Mouse (Mus musculus): ENCODE measurements around the gene 1700037C18Rik. TPM values are rescaled to one million over a fixed set of nuclear protein-coding genes. Genes with fewer than 3 reads are reported as not detected.

The 1700037C18Rik gene
- polyA plus RNA-seq (2015; fragmentation: Nextera tagmentation; extraction: Ambion mirVana), result 9.9 and 11.9 TPM in 2 replicates

DNA sequence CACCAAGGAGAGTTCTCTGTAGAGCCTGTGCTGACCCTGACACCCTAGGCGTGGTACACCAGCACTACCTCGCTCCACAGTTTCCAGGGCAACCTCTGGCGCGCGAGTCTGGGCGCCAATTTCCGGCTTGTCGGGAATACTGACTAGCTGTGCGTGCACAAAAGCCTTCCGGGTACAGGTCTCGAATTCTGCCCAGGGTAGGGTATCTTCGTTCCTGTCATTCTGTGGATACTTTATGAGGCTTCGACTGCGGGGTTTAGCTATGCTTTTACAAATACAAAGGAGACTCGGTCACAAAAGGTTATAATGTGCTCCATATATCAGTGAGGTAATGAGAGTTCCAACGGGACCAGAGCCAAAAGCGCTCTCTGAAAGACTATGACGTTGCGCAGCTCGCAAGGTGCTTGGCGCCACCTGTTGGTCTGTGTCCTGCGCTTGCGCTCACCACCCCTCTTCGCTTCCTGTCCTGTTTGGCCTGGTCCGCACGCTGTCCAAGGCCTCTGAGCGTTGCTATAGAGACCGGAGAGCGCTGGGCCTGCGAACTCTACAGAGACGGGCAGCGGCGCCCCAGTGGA, at the start of gene 1700037C18Rik, which contains the start of gene Cluap1:
1700037C18Rik (minus strand) TSS at position 153 of the 575 bp plus-strand sequence.
Cluap1 (plus strand) TSS at position 265 of the 575 bp plus-strand sequence.
- ATAC-seq (ENCODE audit: low FRiP score), result peak; percentile 98
- no peaks in the 10 kb centered on the region for H3K9me3 ChIP-seq
- peaks cover 50% of the 10 kb centered on the region for H3K36me3 ChIP-seq
- no peaks in the 10 kb centered on the region for H3K27me3 ChIP-seq
- 0% methylated on average over 33 of the region's 33 CpGs for WGBS
- peak within 1 kb of the TSS; percentile 84 for H3K27ac ChIP-seq
- peaks cover 21% of the 10 kb centered on the region for H3K4me1 ChIP-seq (replicated peaks)
- peak within 1 kb of the TSS; percentile 68 for H3K4me2 ChIP-seq
- H3K4me3 ChIP-seq, result peak within 1 kb of the TSS; percentile 64
- H3K9ac ChIP-seq, result peak within 1 kb of the TSS; percentile 80

DNA sequence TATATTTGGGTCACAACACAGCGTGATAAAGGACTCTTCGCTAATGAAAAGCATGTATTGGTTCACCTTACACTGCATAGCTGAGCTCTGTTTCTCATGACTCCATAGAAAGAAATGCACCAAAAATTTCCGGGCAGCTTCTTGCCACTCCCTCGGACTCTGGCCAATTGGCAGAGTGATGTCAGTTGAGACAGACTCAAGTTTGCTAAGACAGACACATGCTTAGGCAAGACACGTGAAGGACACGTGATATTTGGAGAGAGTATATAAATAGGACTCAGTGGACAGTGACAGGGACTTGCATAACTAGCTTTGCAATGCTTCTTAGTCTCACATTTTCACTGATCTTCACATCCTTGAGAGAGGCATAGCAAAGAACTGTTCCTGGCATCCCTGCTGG, 47.9 kb upstream of the 1700037C18Rik start:
- no peaks in the 10 kb centered on the region for H3K36me3 ChIP-seq
- no peaks in the 10 kb centered on the region for H3K4me1 ChIP-seq (replicated peaks)
- 83% methylated on average over 6 of the region's 6 CpGs for WGBS

GRCm38 (mm10) chr16:3951141-3951540, 42.7 kb upstream of the 1700037C18Rik start:
- Histone ChIP-seq H3K4me1 (replicated peaks) (no peaks in the 10 kb centered on the region), H3K27ac (no peak overlapping the region), H3K4me2 (no peak overlapping the region), H3K9me3 (no peaks in the 10 kb centered on the region), H3K36me3 (0 out of 2 replicates have a peak, but pooled peaks cover 5% of the 10 kb centered on the region), H3K4me3 (no peak overlapping the region), H3K27me3 (no peaks in the 10 kb centered on the region), H3K9ac (no peak overlapping the region)
- no peak for ATAC-seq (ENCODE audit: low FRiP score)
- 92% methylated on average over 1 of the region's 1 CpGs for WGBS

More for the DNA sequence above, 47.9 kb upstream of the 1700037C18Rik start:
- H3K9me3 ChIP-seq, result no peaks in the 10 kb centered on the region
- no peaks in the 10 kb centered on the region for H3K27me3 ChIP-seq
- ATAC-seq (ENCODE audit: low FRiP score), result no peak
- H3K27ac ChIP-seq, result no peak overlapping the region
- H3K9ac ChIP-seq, result no peak overlapping the region
- no peak overlapping the region for H3K4me3 ChIP-seq
- H3K4me2 ChIP-seq, result no peak overlapping the region

DNA sequence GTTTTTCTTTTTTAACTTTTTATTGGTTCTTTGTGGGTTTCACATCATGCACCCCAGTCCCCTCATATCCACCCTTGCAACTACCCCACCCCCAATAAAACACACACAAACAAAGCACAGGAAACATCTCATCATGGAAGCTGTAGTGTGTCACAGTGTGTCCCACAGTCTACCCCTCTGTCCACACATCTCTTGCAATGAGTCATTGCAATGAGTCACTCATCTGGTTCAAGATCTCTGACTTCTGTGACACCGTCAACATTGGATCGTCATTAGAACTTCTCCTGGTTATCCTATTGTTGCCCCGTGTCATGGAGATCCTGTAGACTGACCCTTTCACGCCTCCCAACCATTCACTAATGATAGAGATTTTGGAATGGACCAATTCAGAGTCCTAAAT, 26.2 kb upstream of the 1700037C18Rik start:
- 93% methylated on average over 4 of the region's 4 CpGs for WGBS
- no peak for ATAC-seq (ENCODE audit: low FRiP score)
- peaks cover 89% of the 10 kb centered on the region for H3K36me3 ChIP-seq
- H3K27ac ChIP-seq, result no peak overlapping the region
- H3K4me1 ChIP-seq (replicated peaks), result no peaks in the 10 kb centered on the region
- no peak overlapping the region for H3K4me2 ChIP-seq
- no peak overlapping the region for H3K9ac ChIP-seq
- H3K27me3 ChIP-seq, result no peaks in the 10 kb centered on the region
- H3K4me3 ChIP-seq, result no peak overlapping the region
- H3K9me3 ChIP-seq, result no peaks in the 10 kb centered on the region

- WGBS, result 100% methylated on average over 1 of the region's 1 CpGs
- H3K27me3 ChIP-seq, result no peaks in the 10 kb centered on the region
- no peak overlapping the region for H3K4me2 ChIP-seq
- no peak overlapping the region for H3K9ac ChIP-seq
- ATAC-seq (ENCODE audit: low FRiP score), result no peak
- H3K27ac ChIP-seq, result no peak overlapping the region
- H3K4me1 ChIP-seq (replicated peaks), result no peaks in the 10 kb centered on the region
- H3K4me3 ChIP-seq, result no peak overlapping the region
- H3K36me3 ChIP-seq, result peaks cover 91% of the 10 kb centered on the region
- H3K9me3 ChIP-seq, result no peaks in the 10 kb centered on the region
These were observed 25.6 kb upstream of the 1700037C18Rik start for GRCm38 (mm10) chr16:3934091-3934490.

GRCm38 (mm10) chr16:3933536-3933935, 25.0 kb upstream of the 1700037C18Rik start:
- H3K36me3 ChIP-seq, result peaks cover 89% of the 10 kb centered on the region

DNA sequence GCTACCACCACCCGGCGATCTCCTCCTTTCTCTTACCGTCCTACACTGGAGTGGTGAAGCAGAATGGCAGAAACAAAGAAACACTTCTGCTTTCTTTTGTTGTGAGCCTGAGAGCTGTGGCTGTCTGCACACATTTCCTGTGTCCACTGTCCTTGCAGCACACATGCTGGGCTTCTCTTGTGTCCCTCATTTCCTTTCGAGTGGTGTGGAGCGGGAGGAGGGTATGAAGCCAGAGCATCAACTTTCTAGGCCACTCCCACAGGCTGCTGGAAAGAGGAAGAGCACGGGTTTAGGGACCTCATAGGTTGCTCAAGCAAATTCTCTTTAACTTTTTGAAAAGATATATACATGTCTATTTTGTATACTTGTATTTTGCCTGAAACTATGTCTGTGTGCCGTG, 20.7 kb upstream of the 1700037C18Rik start:
- no peak overlapping the region for H3K27ac ChIP-seq
- no peak overlapping the region for H3K4me2 ChIP-seq
- H3K9ac ChIP-seq, result no peak overlapping the region
- no peaks in the 10 kb centered on the region for H3K27me3 ChIP-seq
- H3K9me3 ChIP-seq, result no peaks in the 10 kb centered on the region
- 81% methylated on average over 7 of the region's 7 CpGs for WGBS
- no peaks in the 10 kb centered on the region for H3K4me1 ChIP-seq (replicated peaks)
- no peak overlapping the region for H3K4me3 ChIP-seq
- no peak for ATAC-seq (ENCODE audit: low FRiP score)
- peaks cover 82% of the 10 kb centered on the region for H3K36me3 ChIP-seq

More at GRCm38 (mm10) chr16:3933536-3933935, 25.0 kb upstream of the 1700037C18Rik start:
- no peaks in the 10 kb centered on the region for H3K9me3 ChIP-seq
- ATAC-seq (ENCODE audit: low FRiP score), result no peak
- WGBS, result 95% methylated on average over 6 of the region's 6 CpGs
- no peaks in the 10 kb centered on the region for H3K4me1 ChIP-seq (replicated peaks)
- H3K4me2 ChIP-seq, result no peak overlapping the region
- H3K27ac ChIP-seq, result no peak overlapping the region
- H3K9ac ChIP-seq, result no peak overlapping the region
- no peak overlapping the region for H3K4me3 ChIP-seq
- no peaks in the 10 kb centered on the region for H3K27me3 ChIP-seq

DNA sequence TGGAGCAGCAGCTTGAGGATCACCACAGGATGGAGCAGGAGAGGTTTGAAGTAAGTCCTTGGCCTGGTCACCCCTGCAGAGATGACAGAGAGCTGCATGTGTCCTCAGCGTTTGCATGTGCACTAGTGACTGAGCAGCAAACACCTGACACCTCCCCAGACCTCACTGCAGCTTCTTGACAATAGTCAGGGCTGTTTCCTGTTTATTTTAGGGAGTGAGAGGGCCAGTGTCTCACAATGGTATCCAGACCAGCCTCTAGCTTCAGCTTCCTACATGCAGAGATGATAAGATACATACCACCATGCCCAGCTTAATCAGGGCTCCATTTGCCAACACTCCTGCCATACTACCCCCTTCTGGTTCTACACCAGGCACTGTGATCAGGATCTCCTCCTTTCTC, 20.1 kb upstream of the 1700037C18Rik start:
- H3K9me3 ChIP-seq, result no peaks in the 10 kb centered on the region
- WGBS, result 69% methylated on average over 1 of the region's 1 CpGs
- no peaks in the 10 kb centered on the region for H3K27me3 ChIP-seq
- no peaks in the 10 kb centered on the region for H3K4me1 ChIP-seq (replicated peaks)
- H3K4me3 ChIP-seq, result no peak overlapping the region
- H3K9ac ChIP-seq, result no peak overlapping the region
- H3K36me3 ChIP-seq, result peaks cover 82% of the 10 kb centered on the region
- ATAC-seq (ENCODE audit: low FRiP score), result no peak
- no peak overlapping the region for H3K4me2 ChIP-seq
- H3K27ac ChIP-seq, result no peak overlapping the region

GRCm38 (mm10) chr16:3923966-3924365, 15.5 kb upstream of the 1700037C18Rik start:
- Histone ChIP-seq H3K36me3 (peaks cover 86% of the 10 kb centered on the region), H3K4me1 (replicated peaks) (no peaks in the 10 kb centered on the region), H3K27ac (no peak overlapping the region), H3K27me3 (no peaks in the 10 kb centered on the region), H3K9ac (no peak overlapping the region), H3K9me3 (no peaks in the 10 kb centered on the region), H3K4me3 (no peak overlapping the region), H3K4me2 (no peak overlapping the region)
- ATAC-seq (ENCODE audit: low FRiP score), result no peak
- WGBS, result 78% methylated on average over 4 of the region's 4 CpGs

GRCm38 (mm10) chr16:3923515-3923914, 15.0 kb upstream of the 1700037C18Rik start:
- H3K4me3 ChIP-seq, result no peak overlapping the region
- H3K9ac ChIP-seq, result no peak overlapping the region
- H3K4me2 ChIP-seq, result no peak overlapping the region
- no peaks in the 10 kb centered on the region for H3K4me1 ChIP-seq (replicated peaks)
- no peak for ATAC-seq (ENCODE audit: low FRiP score)
- no peaks in the 10 kb centered on the region for H3K27me3 ChIP-seq
- peaks cover 88% of the 10 kb centered on the region for H3K36me3 ChIP-seq
- no peaks in the 10 kb centered on the region for H3K9me3 ChIP-seq
- H3K27ac ChIP-seq, result no peak overlapping the region
- 94% methylated on average over 3 of the region's 3 CpGs for WGBS

- no peak overlapping the region for H3K4me3 ChIP-seq
- H3K9ac ChIP-seq, result no peak overlapping the region
- H3K27ac ChIP-seq, result no peak overlapping the region
- peaks cover 93% of the 10 kb centered on the region for H3K36me3 ChIP-seq
- H3K9me3 ChIP-seq, result no peaks in the 10 kb centered on the region
- H3K4me1 ChIP-seq (replicated peaks), result no peaks in the 10 kb centered on the region
- 96% methylated on average over 2 of the region's 2 CpGs for whole genome bisulfite sequencing
- H3K27me3 ChIP-seq, result no peaks in the 10 kb centered on the region
- H3K4me2 ChIP-seq, result no peak overlapping the region
- ATAC-seq (ENCODE audit: low FRiP score), result no peak
These were observed 12.3 kb upstream of the 1700037C18Rik start for GRCm38 (mm10) chr16:3920756-3921155.

GRCm38 (mm10) chr16:3909118-3909517, 629 bp upstream of the 1700037C18Rik start:
- Histone ChIP-seq H3K36me3 (peaks cover 49% of the 10 kb centered on the region), H3K4me2 (peak overlapping the region; percentile 68), H3K4me3 (peak overlapping the region; percentile 64), H3K9ac (peak overlapping the region; percentile 80), H3K4me1 (replicated peaks) (peaks cover 21% of the 10 kb centered on the region), H3K9me3 (no peaks in the 10 kb centered on the region), H3K27ac (peak overlapping the region; percentile 84), H3K27me3 (no peaks in the 10 kb centered on the region)
- no peak for ATAC-seq (ENCODE audit: low FRiP score)
- WGBS, result 12% methylated on average over 20 of the region's 20 CpGs

DNA sequence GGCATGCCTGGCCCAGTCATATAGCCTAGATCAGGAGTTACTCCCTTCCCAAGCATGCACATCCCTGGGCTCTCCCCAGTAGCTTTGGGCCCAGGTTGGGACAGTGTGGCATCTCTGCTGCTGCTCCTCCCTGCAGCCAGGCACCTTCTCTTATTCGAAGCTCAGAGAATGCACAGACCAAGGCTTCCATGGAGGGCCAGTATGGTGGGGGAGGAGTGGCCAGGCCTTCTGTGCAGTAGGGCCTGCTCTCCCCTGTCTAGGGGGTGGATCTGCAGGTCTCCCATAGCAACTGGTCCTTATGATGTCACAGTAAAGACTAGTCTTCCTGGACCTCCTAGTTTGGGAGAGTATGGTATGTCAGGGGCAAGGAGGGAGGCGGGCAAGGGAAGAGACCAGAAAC, 1.0 kb downstream of the 1700037C18Rik start:
- Histone ChIP-seq H3K4me2 (peak overlapping the region; percentile 68; the same call in 1 of the 2 replicates), H3K27me3 (no peaks in the 10 kb centered on the region), H3K36me3 (peaks cover 50% of the 10 kb centered on the region), H3K4me1 (replicated peaks) (peaks cover 21% of the 10 kb centered on the region), H3K9ac (no peak overlapping the region), H3K27ac (no peak overlapping the region), H3K9me3 (no peaks in the 10 kb centered on the region), H3K4me3 (no peak overlapping the region)
- 79% methylated on average over 2 of the region's 2 CpGs for WGBS
- no peak for ATAC-seq (ENCODE audit: low FRiP score)
